Mouse (Mus musculus) brain, embryonic 14.5 days (tissue): Measurements from ENCODE around the gene Tdrd5.

ENCODE experiments used
- CTCF ChIP-seq: fragments of 200-500 bp; IDR thresholded peaks from 2 replicates; pipeline ENCODE4 v1.5.1; 2012; ENCODE audit warnings: inconsistent platforms, mild to moderate bottlenecking, moderate library complexity, borderline replicate concordance; ENCODE audit not compliant: insufficient read depth, insufficient read length; ENCODE audit errors: extremely low read depth
- POLR2A ChIP-seq: fragments of 200-500 bp; IDR thresholded peaks from 2 replicates; pipeline ENCODE4 v1.6.1; 2012; ENCODE audit warnings: mild to moderate bottlenecking, inconsistent platforms, borderline replicate concordance; ENCODE audit not compliant: poor library complexity, insufficient read depth, insufficient read length, severe bottlenecking; ENCODE audit errors: extremely low read depth

DNA sequence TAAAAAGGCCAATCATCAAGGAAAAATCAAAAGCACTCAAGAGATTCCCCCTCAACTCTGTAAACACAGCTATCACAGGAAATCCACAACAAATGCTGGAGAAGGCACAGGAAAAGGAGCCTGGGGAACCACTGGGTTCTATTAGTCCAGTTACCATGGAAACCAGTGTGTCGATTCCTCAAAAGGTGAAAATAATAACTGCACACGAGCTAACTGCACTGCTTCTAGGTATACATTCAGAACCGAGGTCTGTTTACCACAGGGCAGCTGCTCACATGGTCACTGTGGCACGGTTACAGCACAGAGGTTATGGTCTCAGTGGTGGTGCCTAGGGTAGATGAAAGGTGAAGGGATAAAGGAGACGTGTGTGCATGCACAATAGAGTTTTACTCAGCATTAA is 31.8 kb downstream of the Tdrd5 start:
- TF ChIP-seq CTCF (no peak), POLR2A (no peak)
